Mouse (Mus musculus): ENCODE results near the gene Abhd4. TPM values are rescaled to one million over a fixed set of nuclear protein-coding genes. Genes with fewer than 3 reads are reported as not detected.

Abhd4 gene
- polyA plus RNA-seq, 1 experiment from 2014 or later: 81.2 TPM

DNA sequence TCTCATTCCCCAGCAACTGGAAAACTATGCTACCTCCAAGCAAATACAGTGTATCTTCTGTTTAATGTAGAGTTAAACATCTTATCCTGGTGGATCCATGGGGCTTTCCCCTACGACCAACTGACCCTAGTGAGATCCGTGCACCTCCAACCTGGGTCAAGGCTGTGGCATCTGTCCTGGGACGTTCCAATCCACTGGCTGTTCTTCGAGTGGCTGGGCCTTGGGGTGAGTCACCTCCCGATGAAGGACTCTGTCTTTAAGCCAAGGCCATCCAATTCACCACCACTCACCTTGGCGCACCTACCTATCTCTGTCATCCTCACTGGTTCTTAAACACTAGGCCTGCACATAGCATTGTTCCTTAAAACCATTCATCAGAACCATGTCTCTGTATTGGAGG, 9.1 kb downstream of the Abhd4 start:
- TF ChIP-seq EP300 (IDR thresholded peaks at IDR 0.05) (no peak), CTCF (IDR thresholded peaks at IDR 0.05) (no peak)
- Histone ChIP-seq H3K4me2 (replicated peaks; ENCODE audit: low read depth, low read length) (no peak overlapping the region), H3K4me3 (ENCODE audit: low read depth, low read length) (no peak overlapping the region), H3K9me3 (ENCODE audit: low read length) (no peaks in the 10 kb centered on the region), H3K9ac (replicated peaks; ENCODE audit: low read depth) (no peak overlapping the region), H3K4me1 (ENCODE audit: insufficient read depth, low read depth, low read length) (peaks cover 15% of the 10 kb centered on the region; the same call in 1 of the 2 replicates), H3K36me3 (ENCODE audit: insufficient read depth, low read length) (peaks cover 25% of the 10 kb centered on the region), H3K27ac (ENCODE audit: low read length) (no peak overlapping the region), H3K27me3 (replicated peaks; ENCODE audit: insufficient read depth, low read length) (no peaks in the 10 kb centered on the region)
- ATAC-seq: no peak
- WGBS: 90% methylated on average over 6 of the region's 6 CpGs
- no peak for DNase-seq (ENCODE audit: low spot score)

DNA sequence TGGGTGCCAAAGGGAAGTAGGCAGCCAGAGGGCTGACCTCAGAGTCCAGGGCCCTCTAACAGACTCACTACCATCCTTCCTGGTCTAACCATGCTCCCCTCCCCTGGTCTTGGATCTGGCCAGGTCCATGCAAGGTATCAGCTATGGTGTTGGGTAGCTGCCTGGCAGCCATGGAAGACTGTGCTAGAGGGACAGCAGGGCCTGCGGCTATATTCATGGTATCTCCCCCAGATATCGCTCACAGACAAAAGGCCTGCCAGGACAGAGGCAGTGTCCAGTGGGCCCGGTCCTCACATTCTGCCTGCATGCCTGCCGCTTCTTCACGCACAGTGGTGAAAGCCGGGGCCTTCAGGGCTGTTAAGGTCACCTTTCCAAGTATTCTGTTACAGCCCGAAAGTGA, 10.2 kb downstream of the Abhd4 start:
- Histone ChIP-seq H3K4me2 (replicated peaks; ENCODE audit: low read depth, low read length) (no peak overlapping the region), H3K9me3 (ENCODE audit: low read length) (no peaks in the 10 kb centered on the region), H3K36me3 (ENCODE audit: insufficient read depth, low read length) (peaks cover 30% of the 10 kb centered on the region), H3K9ac (replicated peaks; ENCODE audit: low read depth) (no peak overlapping the region), H3K27me3 (replicated peaks; ENCODE audit: insufficient read depth, low read length) (no peaks in the 10 kb centered on the region), H3K27ac (ENCODE audit: low read length) (no peak overlapping the region), H3K4me3 (ENCODE audit: low read depth, low read length) (no peak overlapping the region), H3K4me1 (ENCODE audit: insufficient read depth, low read depth, low read length) (peaks cover 10% of the 10 kb centered on the region; the same call in 1 of the 2 replicates)
- ATAC-seq (no peak), DNase-seq (ENCODE audit: low spot score) (no peak)
- TF ChIP-seq EP300 (IDR thresholded peaks at IDR 0.05): no peak
- TF ChIP-seq CTCF (IDR thresholded peaks at IDR 0.05): no peak
- 96% methylated on average over 7 of the region's 7 CpGs for WGBS

DNA sequence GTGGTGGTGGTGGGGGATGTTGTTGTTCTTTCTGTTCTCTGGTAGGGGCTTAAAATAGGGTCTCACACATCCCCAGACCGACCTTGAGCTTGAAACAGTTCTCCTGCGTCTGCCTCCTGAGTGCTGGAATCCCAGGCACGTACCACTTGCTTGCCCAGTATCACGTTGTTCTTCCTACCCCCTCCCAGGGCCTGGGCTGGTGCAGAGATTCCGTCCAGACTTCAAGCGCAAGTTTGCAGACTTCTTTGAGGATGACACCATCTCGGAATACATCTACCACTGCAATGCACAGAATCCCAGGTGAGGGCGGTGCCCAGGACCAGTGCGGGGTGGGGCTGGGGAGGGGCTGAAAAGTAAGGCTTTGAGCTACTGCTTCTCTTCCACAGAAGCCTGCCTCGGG, 11.1 kb downstream of the Abhd4 start:
- H3K27me3 ChIP-seq (replicated peaks; ENCODE audit: insufficient read depth, low read length): no peaks in the 10 kb centered on the region
- no peak overlapping the region for H3K4me3 ChIP-seq (ENCODE audit: low read depth, low read length)
- H3K27ac ChIP-seq (ENCODE audit: low read length): no peak overlapping the region
- TF ChIP-seq CTCF (IDR thresholded peaks at IDR 0.05) (no peak), EP300 (IDR thresholded peaks at IDR 0.05) (no peak)
- H3K9ac ChIP-seq (replicated peaks; ENCODE audit: low read depth): no peak overlapping the region
- H3K9me3 ChIP-seq (ENCODE audit: low read length): no peaks in the 10 kb centered on the region
- H3K36me3 ChIP-seq (ENCODE audit: insufficient read depth, low read length): peaks cover 30% of the 10 kb centered on the region
- DNase-seq (ENCODE audit: low spot score) (no peak), ATAC-seq (no peak)
- 56% methylated on average over 10 of the region's 10 CpGs for WGBS
- peaks cover 5% of the 10 kb centered on the region; the same call in 1 of the 2 replicates for H3K4me1 ChIP-seq (ENCODE audit: insufficient read depth, low read depth, low read length)
- H3K4me2 ChIP-seq (replicated peaks; ENCODE audit: low read depth, low read length): no peak overlapping the region

DNA sequence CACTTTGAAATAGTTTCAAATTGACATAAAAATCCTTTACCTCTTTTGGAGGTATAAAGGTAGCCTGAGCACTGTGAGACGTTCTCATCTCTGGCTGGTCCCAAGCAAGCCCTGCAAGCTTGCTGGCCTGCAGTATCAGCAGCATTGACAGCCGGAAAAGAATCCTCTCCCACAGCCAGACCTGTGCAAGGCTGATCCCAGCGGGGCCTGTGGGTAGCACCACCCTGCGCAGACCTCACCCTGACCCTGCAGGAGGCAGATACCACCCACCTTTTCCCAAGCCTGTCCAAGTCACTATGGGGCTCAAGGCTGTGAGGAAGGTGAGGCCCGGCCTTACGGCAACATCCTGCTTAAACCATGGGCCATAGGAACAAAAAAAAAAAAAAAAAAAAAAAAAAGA, 12.0 kb downstream of the Abhd4 start:
- Histone ChIP-seq H3K4me1 (ENCODE audit: insufficient read depth, low read depth, low read length) (no peaks in the 10 kb centered on the region; the same call in 1 of the 2 replicates), H3K27ac (ENCODE audit: low read length) (no peak overlapping the region), H3K9me3 (ENCODE audit: low read length) (no peaks in the 10 kb centered on the region), H3K9ac (replicated peaks; ENCODE audit: low read depth) (no peak overlapping the region), H3K27me3 (replicated peaks; ENCODE audit: insufficient read depth, low read length) (no peaks in the 10 kb centered on the region), H3K4me2 (replicated peaks; ENCODE audit: low read depth, low read length) (no peak overlapping the region), H3K36me3 (ENCODE audit: insufficient read depth, low read length) (peaks cover 30% of the 10 kb centered on the region), H3K4me3 (ENCODE audit: low read depth, low read length) (no peak overlapping the region)
- no peak for DNase-seq (ENCODE audit: low spot score)
- 77% methylated on average over 6 of the region's 6 CpGs for WGBS
- no peak for ATAC-seq
- TF ChIP-seq CTCF (IDR thresholded peaks at IDR 0.05): no peak
- no peak for TF ChIP-seq EP300 (IDR thresholded peaks at IDR 0.05)

DNA sequence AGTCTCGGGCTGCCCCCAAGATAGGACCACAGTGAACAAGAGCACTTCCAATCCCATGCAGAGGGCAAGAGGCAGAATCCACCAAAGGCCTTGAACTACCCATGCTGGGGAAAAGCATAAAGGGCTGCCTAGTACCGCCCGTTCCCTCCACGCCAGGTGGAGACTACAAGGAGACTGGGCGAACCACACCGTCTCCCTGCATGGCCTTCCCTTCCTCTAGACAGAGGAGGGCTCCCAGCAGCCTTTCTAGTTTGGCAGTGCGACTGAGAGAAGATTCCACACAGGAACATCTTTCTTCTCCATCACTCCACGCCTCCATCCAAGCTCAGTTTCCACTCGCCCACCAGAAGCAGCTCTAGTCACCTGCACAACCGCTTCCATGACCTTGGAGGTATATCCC, 14.0 kb downstream of the Abhd4 start:
- no peak for TF ChIP-seq EP300 (IDR thresholded peaks at IDR 0.05)
- TF ChIP-seq CTCF (IDR thresholded peaks at IDR 0.05): no peak
- 94% methylated on average over 10 of the region's 10 CpGs for WGBS
- H3K27ac ChIP-seq (ENCODE audit: low read length): no peak overlapping the region
- DNase-seq (ENCODE audit: low spot score): no peak
- no peak overlapping the region for H3K4me3 ChIP-seq (ENCODE audit: low read depth, low read length)
- ATAC-seq: no peak
- no peaks in the 10 kb centered on the region for H3K27me3 ChIP-seq (replicated peaks; ENCODE audit: insufficient read depth, low read length)
- H3K9ac ChIP-seq (replicated peaks; ENCODE audit: low read depth): no peak overlapping the region
- no peak overlapping the region for H3K4me2 ChIP-seq (replicated peaks; ENCODE audit: low read depth, low read length)
- no peaks in the 10 kb centered on the region for H3K9me3 ChIP-seq (ENCODE audit: low read length)
- peaks cover 28% of the 10 kb centered on the region for H3K36me3 ChIP-seq (ENCODE audit: insufficient read depth, low read length)
- H3K4me1 ChIP-seq (ENCODE audit: insufficient read depth, low read depth, low read length): no peaks in the 10 kb centered on the region

DNA sequence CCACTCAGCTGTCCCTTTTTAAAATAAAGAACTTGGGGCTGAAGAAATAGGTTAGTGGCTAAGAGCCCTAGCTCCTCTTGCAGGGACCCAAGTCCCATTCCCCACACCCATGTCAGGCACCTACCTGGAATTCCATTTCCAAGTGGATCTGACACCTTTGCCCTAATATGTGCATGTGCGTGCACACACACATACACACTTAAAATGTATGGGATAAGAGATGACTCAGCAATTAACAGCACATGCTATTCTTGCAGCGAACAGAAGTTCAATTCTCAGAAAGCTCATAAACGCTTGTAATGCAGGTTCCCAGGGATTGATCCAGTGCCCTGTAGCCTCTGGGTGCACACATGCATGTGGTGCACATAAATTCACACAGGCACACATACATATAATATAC, 15.6 kb downstream of the Abhd4 start:
- no peak overlapping the region for H3K27ac ChIP-seq (ENCODE audit: low read length)
- no peaks in the 10 kb centered on the region for H3K27me3 ChIP-seq (replicated peaks; ENCODE audit: insufficient read depth, low read length)
- TF ChIP-seq EP300 (IDR thresholded peaks at IDR 0.05) (no peak), CTCF (IDR thresholded peaks at IDR 0.05) (no peak)
- no peaks in the 10 kb centered on the region for H3K9me3 ChIP-seq (ENCODE audit: low read length)
- ATAC-seq (no peak), DNase-seq (ENCODE audit: low spot score) (no peak)
- no peaks in the 10 kb centered on the region for H3K4me1 ChIP-seq (ENCODE audit: insufficient read depth, low read depth, low read length)
- 93% methylated on average over 3 of the region's 3 CpGs for WGBS
- no peak overlapping the region for H3K4me3 ChIP-seq (ENCODE audit: low read depth, low read length)
- no peak overlapping the region for H3K4me2 ChIP-seq (replicated peaks; ENCODE audit: low read depth, low read length)
- H3K9ac ChIP-seq (replicated peaks; ENCODE audit: low read depth): no peak overlapping the region
- H3K36me3 ChIP-seq (ENCODE audit: insufficient read depth, low read length): peaks cover 19% of the 10 kb centered on the region

DNA sequence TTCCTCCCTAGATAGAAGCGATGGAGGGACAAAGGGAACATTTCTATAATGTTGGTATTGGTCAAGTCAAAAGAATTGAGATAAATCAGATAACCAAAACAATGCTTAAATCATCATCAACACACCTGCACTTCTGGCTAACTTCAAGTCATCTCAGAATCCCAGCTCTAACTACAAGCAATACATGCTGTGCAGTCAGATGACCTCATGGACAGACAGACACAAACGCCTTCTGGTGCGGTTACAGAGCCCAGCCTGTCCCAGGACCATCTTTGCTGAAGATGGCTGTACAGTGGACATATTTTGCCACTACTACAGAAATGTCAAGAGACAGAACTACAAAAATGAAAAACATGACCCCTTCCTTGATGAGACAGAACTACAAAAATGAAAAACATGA, 16.4 kb downstream of the Abhd4 start:
- ATAC-seq: no peak

More for the DNA sequence above, 16.4 kb downstream of the Abhd4 start:
- Histone ChIP-seq H3K27ac (ENCODE audit: low read length) (no peak overlapping the region), H3K9me3 (ENCODE audit: low read length) (no peaks in the 10 kb centered on the region), H3K4me2 (replicated peaks; ENCODE audit: low read depth, low read length) (no peak overlapping the region), H3K4me3 (ENCODE audit: low read depth, low read length) (no peak overlapping the region), H3K4me1 (ENCODE audit: insufficient read depth, low read depth, low read length) (no peaks in the 10 kb centered on the region), H3K27me3 (replicated peaks; ENCODE audit: insufficient read depth, low read length) (no peaks in the 10 kb centered on the region), H3K9ac (replicated peaks; ENCODE audit: low read depth) (no peak overlapping the region), H3K36me3 (ENCODE audit: insufficient read depth, low read length) (peaks cover 13% of the 10 kb centered on the region; the same call in 1 of the 2 replicates)
- TF ChIP-seq CTCF (IDR thresholded peaks at IDR 0.05): no peak
- no peak for TF ChIP-seq EP300 (IDR thresholded peaks at IDR 0.05)
- DNase-seq (ENCODE audit: low spot score): no peak
- 83% methylated on average over 3 of the region's 3 CpGs for WGBS
